Mouse (Mus musculus): ENCODE results near the gene Arid1a. TPM values are rescaled to one million over a fixed set of nuclear protein-coding genes. Genes with fewer than 3 reads are reported as not detected.
A peak's percentile ranks its signal among the peaks of the same experiment; 100 is the strongest.

Arid1a gene
- total RNA-seq (2014; fragmentation: Nextera tagmentation) (125 and 153 TPM in 2 replicates), total RNA-seq (2017) (26.6 and 33.2 TPM in 2 replicates)

GRCm38 (mm10) chr4:133756514-133757268 lies at the start of gene Arid1a:
Arid1a (minus strand) TSS chr4:133756769.
- ATAC-seq (replicated peaks; ENCODE audit: poor library complexity, severe bottlenecking): peak; percentile 60

DNA sequence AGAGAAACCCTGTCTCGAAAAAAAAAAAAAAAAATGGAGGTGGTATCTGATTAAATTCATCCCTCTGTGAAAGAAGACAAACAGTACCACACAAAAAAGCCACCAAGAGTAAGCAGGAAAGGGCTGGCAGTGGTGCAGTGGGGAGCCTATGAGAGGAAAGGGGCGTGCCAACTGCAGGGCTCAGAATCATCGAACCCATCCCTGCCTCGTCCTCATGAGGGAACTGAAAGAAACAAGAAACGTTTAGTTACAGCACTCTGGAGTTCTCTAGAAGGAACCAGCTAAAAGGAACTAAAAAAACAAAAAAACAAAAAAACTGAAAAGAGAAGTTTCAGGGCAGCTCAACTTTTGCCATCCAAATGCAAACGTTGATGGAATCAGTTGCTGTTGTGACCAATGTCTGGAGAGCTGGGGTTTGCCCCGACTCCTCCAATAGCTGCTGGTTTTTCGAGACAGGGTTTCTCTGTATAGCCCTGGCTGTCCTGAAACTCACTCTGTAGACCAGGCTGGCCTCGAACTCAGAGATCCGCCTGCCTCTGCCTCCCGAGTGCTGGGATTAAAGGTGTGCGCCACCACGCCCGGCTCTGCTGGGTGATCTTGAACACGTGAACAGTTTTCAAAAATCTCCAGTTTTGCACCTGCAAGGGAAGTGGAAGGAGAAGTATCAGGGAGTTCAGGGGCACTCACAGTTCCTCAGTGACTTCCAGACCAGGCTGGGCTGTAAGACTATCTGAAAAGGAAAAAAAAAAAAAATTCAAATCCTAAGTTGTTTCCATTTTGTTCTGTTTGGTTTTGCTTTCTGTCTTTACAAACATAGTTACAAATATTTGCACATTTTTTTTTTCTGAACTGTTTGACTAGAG lies 48.1 kb upstream of the Arid1a start:
- peak; percentile 94 for ATAC-seq (replicated peaks; ENCODE audit: poor library complexity, severe bottlenecking)

DNA sequence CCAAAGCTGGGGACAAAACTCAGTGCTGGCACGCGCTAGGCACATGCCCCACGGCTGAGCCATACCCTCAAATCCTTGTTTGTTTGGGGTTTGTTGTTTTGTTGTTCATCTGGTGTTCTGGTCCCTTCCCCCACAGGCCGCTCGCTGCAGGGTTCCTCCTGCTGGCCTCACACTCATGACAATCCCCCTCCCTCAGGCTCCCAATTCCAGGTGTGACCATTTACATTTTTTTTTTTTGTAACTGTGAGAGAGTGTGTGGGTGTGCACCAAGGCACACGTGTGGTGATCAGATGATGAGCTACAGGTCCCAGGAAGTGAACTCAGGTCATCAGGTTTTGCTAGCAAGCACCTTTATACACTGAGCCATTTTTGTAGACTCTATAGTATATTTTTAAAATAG lies 44.0 kb upstream of the Arid1a start:
- ATAC-seq (replicated peaks; ENCODE audit: poor library complexity, severe bottlenecking): no peak

- ATAC-seq (replicated peaks; ENCODE audit: poor library complexity, severe bottlenecking): no peak
Observed at GRCm38 (mm10) chr4:133793269-133793668, 36.7 kb upstream of the Arid1a start.

- peak; percentile 89 for ATAC-seq (replicated peaks; ENCODE audit: poor library complexity, severe bottlenecking)
Observed at GRCm38 (mm10) chr4:133774570-133775554, 18.3 kb upstream of the Arid1a start.

DNA sequence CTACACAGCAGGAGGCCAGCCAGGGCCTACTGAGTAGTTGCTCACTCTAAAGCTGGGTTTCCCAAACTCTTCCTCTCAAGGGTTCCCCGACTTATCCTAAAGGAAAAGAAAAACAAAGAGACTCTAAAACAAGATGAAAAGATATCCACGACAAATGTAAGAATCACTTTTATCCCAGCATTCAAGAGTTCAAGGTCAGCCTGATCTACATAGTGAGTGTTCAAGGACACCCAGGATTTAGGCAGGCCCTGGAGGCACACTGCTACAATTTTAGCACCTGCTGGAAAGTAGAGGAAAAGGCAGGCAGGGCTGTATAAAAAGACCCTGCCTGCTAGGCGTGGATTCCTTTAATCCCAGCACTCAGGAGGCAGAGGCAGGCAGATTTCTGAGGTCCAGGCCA lies 12.6 kb upstream of the Arid1a start:
- no peak for ATAC-seq (replicated peaks; ENCODE audit: poor library complexity, severe bottlenecking)

GRCm38 (mm10) chr4:133763112-133763511 lies 6.5 kb upstream of the Arid1a start:
- no peak for ATAC-seq (replicated peaks; ENCODE audit: poor library complexity, severe bottlenecking)

DNA sequence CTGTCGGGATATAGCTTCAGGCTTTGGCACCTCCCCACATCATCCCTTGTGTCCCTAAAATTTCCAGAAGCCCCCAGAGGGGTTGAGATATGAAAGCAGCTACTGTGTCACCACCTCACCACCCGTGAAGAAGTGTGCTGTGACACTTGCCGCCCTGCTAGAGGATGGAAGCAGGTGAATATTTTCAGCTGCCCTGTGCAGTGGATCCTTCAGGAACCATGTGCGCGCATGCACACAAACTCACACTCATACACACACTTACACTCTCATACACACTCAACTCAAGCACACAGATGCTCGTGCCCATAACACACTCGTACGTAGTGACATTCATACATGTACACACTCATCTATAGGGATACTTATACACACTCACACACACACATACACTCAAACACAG lies 3.1 kb upstream of the Arid1a start:
- no peak for ATAC-seq (replicated peaks; ENCODE audit: poor library complexity, severe bottlenecking)

DNA sequence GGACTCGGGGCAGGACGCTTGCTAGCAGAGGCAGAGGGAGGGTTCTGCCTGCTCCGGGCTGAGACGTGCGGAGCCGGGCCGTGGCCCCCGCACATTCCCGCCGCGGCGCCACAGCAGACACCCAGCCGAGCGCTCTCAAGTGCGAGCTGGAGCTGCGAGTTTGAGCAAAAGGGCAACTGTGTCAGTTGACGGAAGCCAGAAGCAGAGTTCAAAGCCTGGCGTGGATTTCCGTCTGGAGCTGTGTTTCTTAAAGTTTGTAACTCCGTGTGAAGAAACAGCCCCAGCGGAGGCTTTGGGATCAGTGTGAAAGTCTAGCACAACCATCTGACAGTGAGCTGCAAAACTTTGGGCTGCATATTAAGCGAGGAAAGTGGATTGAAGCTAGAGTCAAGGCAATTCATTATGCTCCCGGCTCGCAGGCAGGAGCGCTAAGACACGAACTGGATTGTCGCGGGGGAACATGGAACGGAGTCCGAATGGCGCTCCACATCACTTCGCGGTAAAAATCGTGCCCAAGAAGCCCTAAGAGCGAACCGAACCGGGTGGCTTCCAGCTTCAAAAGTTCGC lies 783 bp upstream of the Arid1a start:
- peak; percentile 47 for ATAC-seq (replicated peaks; ENCODE audit: poor library complexity, severe bottlenecking)

DNA sequence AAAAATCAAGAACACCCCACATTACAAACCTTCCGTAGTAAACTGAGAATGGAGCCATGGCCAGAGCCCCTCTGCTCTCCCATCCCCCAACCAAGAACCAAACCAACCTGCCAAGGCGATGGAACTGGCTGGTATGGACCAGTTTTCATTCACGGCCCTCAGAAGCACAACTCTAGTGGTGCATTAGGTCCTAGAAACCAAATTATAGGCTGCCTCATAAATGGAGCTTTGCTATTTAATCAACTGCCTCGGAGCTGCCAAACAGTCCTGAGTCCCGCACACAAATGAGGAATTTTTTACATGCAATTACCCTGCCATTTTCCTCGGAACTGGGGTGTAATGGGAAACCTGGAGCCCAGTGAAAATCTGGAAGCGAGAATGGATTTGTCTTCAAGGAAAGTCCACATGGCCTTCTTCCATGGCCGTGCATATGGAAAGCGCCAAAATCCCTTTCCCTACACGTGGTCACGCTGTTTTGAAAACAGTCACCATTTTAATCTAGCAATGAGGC lies 653 bp downstream of the Arid1a start:
- no peak for ATAC-seq (replicated peaks; ENCODE audit: poor library complexity, severe bottlenecking)

- ATAC-seq (replicated peaks; ENCODE audit: poor library complexity, severe bottlenecking): no peak
Observed at GRCm38 (mm10) chr4:133754871-133755765, 1.5 kb downstream of the Arid1a start.

- peak; percentile 54 for ATAC-seq (replicated peaks; ENCODE audit: poor library complexity, severe bottlenecking)
Observed at GRCm38 (mm10) chr4:133754238-133754637, 2.3 kb downstream of the Arid1a start.

GRCm38 (mm10) chr4:133753375-133754190 lies 3.0 kb downstream of the Arid1a start:
- no peak for ATAC-seq (replicated peaks; ENCODE audit: poor library complexity, severe bottlenecking)

DNA sequence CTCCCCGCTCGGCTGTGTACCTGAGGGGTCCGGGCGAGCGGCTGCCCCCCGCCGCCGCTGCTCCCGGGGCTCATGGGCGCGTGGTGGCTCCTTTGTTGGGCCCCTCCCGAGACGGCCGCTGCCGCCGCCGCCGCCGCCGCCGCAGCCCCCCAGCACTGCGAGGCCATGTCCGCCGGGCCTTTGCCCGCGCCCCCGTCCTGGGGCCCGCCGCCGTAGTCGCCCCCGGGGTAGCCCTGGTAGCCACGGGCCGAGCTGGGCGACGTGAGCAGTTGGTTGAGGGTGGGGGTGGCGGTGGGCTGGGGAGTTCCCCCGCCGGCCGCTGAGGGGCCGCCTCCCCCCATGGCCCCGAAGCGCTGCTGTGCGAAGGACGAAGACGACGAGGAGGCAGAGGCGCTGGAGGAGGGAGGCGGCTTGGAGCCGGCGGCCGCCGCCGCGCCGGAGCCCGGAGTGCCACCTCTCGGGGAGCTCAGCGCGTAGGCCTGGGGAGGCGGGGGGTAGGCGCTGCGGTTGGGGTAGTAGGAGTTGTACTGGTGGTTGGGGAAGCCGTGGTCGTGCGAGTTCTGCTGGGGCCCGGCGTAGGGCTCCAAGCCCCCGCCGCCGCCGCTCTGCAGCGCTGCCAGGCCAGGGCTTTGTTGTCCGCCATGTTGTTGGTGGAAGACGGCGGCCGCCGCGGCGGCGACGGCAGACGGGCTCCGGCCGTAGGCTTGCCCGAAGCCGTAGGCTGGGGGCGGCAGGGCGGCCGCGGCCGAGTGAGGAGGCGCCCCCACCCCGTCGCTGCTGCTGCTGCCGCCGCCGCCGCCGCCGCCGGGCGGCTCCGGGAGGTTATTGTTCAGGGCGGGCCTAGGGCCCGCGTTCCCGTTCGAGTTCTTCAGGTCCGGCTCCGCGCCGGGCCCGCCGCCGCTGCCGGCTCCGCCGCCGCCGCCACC lies 3.9 kb downstream of the Arid1a start:
- ATAC-seq (replicated peaks; ENCODE audit: poor library complexity, severe bottlenecking): no peak

- peak; percentile 42 for ATAC-seq (replicated peaks; ENCODE audit: poor library complexity, severe bottlenecking)
Observed at GRCm38 (mm10) chr4:133751521-133752448, 4.8 kb downstream of the Arid1a start.

Measured in granulocyte monocyte progenitor cell, adult 5-6 weeks (primary cell).